Mouse (Mus musculus) cerebellum, adult 9-10 months (tissue): ENCODE data around the gene Best1.
"Not testable (repeated sequence)": the region's sequence is repeated elsewhere in the genome, so short reads cannot be mapped to it uniquely, and the experiment has no call there.

Experiments used
- DNase-seq: peaks from one replicate; pipeline ENCODE4 v3.0.0; 2022

Gene Best1

DNA sequence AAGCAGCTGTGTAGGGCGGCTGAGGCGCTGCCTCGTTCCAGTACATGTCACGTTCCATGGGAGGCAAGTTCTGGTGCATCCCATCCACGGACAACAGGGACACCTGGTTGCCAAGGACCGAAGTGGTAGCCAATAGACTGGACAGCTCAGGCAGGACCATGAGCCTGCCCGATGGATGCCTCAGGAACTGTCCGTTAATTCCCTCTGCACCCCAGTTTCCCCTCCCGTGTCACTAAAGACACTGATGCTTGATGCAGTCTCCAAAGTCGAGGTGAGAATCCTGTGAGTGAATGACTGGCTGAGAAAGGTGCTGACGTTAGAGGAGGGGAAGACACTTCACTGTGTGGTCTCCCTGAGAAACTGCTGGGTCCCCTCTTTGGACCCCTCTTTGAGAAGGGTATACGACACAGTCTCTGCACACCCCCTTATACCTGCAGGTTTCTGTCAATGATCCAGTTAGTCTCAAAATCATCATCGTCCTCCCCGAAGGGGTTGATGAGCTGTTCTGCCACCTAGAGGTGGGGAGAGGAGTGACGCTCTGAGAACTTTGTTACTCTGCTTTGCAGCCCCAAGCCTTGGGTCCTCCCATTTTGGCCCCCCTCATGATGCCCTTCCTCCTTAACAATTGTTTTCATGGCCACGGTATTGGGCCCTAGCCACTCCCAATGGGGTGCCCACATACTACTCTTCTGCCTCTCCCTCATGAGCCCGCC lies 12.1 kb downstream of the Best1 start:
- peak; percentile 14 for DNase-seq

DNA sequence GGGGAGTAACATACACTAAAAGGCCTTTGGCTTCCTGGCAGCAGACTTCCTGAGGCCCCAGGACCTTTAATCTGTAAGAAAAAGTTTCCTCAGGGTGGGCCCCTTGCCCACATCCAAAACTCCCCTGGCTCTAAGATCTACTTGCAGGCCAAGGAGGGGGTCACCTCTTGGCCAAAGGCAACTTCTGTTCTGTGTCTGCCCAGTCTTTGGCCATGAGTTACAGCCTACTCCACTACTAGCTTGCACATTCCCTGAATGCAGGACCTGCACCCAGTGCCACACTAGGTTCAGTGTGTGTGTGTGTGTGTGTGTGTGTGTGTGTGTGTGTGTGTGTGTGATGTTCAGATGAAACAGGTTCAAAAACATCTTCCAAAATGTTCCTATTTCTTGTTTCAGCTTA lies 13.8 kb downstream of the Best1 start:
- DNase-seq = no peak

DNA sequence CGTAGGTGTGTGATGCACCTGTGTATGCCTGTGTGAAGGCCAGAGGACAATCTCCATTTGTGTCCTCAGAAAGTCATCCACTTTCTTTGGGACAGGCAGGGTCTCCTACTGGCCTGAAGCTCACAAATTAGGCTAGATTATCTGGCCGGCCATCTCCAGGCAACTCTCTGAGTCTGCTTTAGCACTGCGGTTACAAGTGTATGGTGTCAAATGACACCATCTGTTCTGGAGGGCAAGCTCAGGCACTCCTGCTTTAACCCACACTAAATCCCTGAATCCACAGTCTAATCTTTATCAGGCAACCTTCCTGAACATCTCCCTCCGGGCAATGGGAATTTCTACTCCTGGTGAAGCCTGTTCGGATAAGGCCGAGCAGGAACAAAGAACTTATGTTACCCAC lies 14.2 kb downstream of the Best1 start:
- no peak for DNase-seq

DNA sequence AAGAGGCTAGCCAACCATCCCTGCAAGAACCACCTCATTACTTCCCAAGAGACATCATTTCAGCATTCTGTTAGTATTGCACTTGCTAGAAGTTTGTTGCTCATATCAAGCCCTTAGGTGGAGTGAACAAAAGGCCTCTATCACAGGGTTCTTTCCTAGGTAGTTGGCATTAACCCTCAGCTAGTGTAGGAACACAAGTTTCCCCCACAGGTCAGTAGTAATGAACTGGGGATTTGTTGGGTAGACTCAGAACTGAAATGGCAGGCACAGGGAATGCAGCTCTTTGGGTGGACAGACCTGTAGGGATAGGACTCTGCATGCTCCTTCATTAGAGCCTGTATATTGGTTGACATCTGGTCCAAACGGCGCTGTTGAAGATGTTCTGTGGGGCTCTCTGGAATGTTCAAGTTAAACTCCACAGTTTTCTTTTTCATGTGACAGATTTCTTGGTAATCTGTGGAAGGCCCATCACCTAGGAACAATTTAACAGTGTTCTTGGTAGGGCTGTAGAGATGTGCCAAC lies 15.5 kb downstream of the Best1 start:
- no peak for DNase-seq

DNA sequence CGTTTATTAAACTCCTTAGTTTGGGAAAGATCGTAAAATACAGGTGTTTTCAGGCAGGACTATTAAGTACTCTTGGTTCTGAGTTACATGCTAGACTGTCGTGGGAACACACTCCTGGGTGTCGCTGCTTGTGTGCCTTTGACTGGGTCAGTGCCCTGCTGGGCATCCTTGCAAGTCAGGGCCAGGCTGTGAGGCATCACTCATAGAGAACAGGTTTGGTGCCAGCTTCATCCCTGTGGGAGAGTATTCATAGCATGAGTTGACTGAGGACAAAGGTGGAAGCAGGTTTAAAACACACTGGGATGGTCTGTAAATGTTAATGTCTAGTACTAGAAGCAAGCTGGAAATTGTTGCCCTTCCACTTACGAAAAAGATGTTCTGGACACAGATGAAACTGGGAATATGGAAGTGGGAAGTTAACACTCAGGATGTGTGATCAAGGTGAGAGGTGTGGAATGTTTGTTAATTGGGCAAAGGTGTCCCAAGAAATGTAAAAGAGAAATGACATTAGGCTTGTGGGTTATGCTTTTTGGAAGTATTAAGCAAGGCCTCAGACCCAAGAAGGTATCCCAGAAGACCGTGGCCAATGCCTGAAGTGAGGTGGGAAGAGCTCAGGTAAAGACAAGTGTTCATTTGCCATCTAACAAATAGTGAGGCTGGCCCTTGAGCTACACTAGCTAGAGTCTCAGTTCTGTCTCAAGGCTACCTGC lies 16.1 kb downstream of the Best1 start:
- peak; percentile 26 for DNase-seq

GRCm38 (mm10) chr19:9984111-9985055 lies 17.1 kb downstream of the Best1 start:
- peak; percentile 28 for DNase-seq

DNA sequence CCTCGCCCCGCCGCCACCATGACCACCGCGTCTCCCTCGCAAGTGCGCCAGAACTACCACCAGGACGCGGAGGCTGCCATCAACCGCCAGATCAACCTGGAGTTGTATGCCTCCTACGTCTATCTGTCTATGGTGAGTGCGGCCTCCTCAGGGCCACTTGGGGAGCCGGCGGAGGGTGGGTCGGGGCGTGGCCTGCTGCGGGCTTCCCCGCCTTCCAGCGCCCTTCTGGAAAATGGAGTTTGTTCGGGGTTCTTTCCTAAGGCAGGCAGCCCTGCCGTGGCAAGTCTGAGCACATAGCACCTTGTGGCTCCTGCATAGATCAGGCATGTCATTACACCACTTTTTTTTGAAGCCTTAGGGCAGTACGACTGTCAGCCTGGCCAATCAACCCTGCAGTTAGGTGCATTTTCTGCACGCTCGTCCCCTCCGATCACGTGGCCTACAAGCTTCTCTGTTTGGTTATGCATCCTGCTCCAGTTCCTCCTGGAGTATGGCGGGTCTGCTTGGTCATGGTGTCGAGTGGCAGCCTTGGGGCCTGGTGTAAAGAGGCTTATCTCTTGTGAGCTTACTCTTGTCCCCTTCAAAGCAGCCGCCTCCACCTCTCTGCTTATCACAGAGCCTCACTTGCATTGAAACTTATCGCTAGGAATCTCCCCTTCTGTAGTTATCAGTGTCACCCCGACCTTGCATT lies 18.4 kb downstream of the Best1 start:
- peak; percentile 76 for DNase-seq

- peak; percentile 95 for DNase-seq
These were observed 19.1 kb downstream of the Best1 start for GRCm38 (mm10) chr19:9982151-9982851.

- peak; percentile 44 for DNase-seq
These were observed 19.8 kb downstream of the Best1 start for GRCm38 (mm10) chr19:9981621-9982020.

GRCm38 (mm10) chr19:9980258-9980657 lies 21.2 kb downstream of the Best1 start, which contains the start of gene Fth1:
Fth1 (plus strand) TSS chr19:9980598.
- no peak for DNase-seq

DNA sequence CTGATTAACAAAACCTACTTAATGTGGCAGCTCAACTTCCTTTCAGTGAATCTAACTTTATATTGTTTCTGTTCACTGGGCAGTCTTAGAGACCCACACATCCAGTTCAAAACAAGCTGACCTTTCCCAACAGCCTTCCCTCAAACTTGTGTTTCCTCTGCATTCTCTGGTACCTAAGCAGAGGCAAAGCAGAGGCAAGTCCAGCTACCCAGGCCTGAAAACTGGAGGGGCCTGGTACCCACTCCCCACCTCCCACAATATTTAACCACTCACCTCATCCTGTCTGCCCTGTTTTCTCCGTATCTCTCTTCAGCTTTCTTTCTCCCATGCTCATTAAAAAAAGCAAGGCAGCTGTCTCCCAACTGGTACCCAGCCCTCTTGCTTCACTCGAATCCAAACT lies 22.3 kb downstream of the Best1 start:
- no peak for DNase-seq

DNA sequence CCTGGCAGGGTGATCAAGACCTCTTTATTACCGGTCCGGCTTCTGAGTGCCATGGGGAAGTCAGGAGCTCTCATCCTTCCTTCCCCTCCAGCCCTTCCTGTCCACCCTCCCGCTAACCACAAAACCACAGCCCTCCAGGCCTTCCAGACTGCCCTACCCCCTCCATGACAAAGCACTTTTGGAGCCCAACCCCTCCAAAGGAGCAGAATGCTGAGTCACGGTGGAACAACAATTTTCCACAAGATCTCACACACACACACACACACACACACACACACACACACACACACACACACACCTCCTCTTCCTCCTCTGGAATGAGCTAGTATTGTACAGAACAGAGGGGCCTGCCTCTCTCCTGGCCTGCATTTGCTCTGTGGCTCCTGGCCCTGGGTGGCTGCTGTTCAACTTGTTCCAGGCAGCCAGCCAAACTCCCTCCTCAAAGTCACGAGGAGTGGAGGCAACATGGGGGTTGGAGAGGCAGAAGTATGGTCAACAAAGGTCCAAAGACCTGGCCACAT lies 22.9 kb downstream of the Best1 start:
- DNase-seq = peak; percentile 45

GRCm38 (mm10) chr19:9977085-9977484 lies 24.3 kb downstream of the Best1 start:
- DNase-seq = no peak

DNA sequence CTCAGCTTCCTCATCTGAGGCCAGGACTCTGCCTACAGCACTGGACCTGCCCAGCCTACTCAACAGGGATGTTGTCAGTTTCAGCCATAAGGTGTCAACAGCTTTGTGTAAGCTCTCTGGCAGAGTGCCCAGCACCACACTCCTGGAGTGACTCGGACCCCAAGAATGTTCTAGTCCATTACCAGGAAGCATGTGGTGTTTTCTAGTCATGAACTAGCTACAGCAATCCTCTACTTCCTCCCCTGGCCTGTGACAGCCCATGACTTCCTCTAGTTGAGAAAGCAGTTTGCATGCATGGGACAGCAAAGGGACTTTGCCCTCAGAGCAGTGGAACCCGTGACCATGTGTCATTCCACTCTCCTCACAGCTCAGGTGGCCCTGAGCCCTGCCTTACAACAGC lies 26.6 kb downstream of the Best1 start:
- not testable (repeated sequence) for DNase-seq

DNA sequence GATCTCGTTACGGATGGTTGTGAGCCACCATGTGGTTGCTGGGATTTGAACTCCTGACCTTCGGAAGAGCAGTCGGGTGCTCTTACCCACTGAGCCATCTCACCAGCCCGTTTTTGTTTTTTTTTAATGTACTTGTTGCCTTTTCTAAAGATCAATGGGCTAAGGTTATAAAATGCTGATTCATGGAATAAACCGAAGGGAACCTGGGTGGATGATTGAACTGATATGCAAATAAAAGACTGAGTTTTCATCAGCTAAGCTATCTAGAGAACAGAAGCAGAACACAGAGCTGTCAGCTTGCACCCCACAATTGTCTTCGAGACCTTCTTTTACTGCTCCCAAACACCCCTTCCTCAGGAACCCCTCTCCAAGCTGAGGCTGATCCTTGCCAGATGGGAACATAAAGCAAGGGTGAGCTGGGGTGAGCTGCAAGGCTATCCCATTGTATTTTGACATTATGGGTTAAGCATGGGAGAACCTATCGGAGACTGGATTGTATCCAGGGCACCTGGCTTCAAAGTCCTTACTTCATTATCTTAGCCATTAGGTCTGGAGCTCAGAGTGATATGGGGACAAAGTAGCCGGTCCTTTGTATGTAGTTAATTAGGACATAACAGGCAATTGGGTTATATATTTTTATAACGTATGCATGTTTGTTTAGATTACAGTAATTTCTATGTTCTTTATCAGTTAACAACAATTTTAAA lies 33.2 kb downstream of the Best1 start:
- DNase-seq = no peak

- DNase-seq = no peak
These were observed 35.2 kb downstream of the Best1 start for GRCm38 (mm10) chr19:9966096-9966867.

- no peak for DNase-seq
These were observed 37.1 kb downstream of the Best1 start for GRCm38 (mm10) chr19:9964205-9964916.

DNA sequence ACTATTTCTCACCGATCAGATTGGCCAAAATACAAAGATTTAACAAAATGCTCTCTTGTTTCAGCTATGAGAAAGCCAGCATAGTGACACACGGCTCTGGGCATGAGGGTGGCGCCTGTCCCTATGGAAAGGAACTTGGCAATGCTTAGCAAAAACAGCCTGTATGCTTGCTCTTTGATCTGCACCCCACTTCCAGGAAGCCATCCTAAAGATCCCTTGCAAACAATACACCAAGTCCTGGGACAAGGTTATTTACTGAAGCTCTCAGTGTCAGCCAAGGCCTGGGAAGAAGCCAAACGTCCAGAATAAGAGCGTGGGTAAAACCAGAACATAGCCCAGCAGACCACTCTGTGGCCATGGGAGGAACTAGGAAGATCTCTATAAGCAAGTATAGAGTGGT lies 40.7 kb downstream of the Best1 start:
- DNase-seq = no peak

DNA sequence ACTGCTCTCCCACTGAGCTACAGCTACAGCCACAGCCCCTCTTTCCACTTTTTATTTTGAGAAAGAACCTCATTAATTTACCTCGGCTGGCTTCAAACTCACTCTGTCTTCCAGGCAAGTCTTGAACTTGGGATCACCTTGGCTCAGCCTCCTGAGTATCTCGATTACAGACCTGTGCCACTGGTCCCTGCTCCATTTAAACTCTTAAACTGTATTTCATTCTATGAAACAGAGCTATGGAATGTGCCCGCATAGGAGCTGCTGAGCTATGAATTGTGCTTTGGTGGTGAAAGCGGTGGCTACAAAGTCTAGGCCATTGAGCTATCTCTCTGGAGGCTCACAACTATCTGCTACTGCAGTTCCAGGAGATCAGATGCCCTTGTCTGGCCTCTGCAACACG lies 43.5 kb downstream of the Best1 start:
- no peak for DNase-seq
